Mouse (Mus musculus): ENCODE data around the gene Hist1h2ae.
"Not testable (repeated sequence)": the region's sequence is repeated elsewhere in the genome, so short reads cannot be mapped to it uniquely, and the experiment has no call there.

The Hist1h2ae gene

GRCm38 (mm10) chr13:23541497-23541896 is 29.5 kb downstream of the Hist1h2ae start:
- DNase-seq (ENCODE audit: low read depth, low spot score): no peak

- DNase-seq (ENCODE audit: low read depth, low spot score): not testable (repeated sequence)
Observed at GRCm38 (mm10) chr13:23539821-23540220, 31.2 kb downstream of the Hist1h2ae start.

GRCm38 (mm10) chr13:23538249-23538648 is 32.8 kb downstream of the Hist1h2ae start:
- no peak for DNase-seq (ENCODE audit: low read depth, low spot score)

GRCm38 (mm10) chr13:23537006-23537710 is 33.9 kb downstream of the Hist1h2ae start:
- no peak for DNase-seq (ENCODE audit: low read depth, low spot score)

- no peak for DNase-seq (ENCODE audit: low read depth, low spot score)
Observed at GRCm38 (mm10) chr13:23536076-23536822, 34.8 kb downstream of the Hist1h2ae start.

GRCm38 (mm10) chr13:23535137-23536075 is 35.6 kb downstream of the Hist1h2ae start, which contains the start of gene Hist1h3g:
Gene Hist1h3g (plus strand): TSS chr13:23535422.
- peak; percentile 91 for DNase-seq (ENCODE audit: low read depth, low spot score)

GRCm38 (mm10) chr13:23534368-23535131 is 36.5 kb downstream of the Hist1h2ae start:
- DNase-seq (ENCODE audit: low read depth, low spot score): no peak

GRCm38 (mm10) chr13:23533560-23534367 is 37.3 kb downstream of the Hist1h2ae start, which contains the start of gene Hist1h2af:
Gene Hist1h2af (plus strand): TSS chr13:23533906.
- DNase-seq (ENCODE audit: low read depth, low spot score): peak; percentile 80

GRCm38 (mm10) chr13:23532262-23533075 is 38.6 kb downstream of the Hist1h2ae start:
- DNase-seq (ENCODE audit: low read depth, low spot score): peak; percentile 20

- peak; percentile 96 for DNase-seq (ENCODE audit: low read depth, low spot score)
Observed at GRCm38 (mm10) chr13:23530901-23531875, 39.8 kb downstream of the Hist1h2ae start, which contains the start of gene Hist1h4h. Gene Hist1h4h (plus strand): TSS chr13:23531050.

- DNase-seq (ENCODE audit: low read depth, low spot score): peak; percentile 86
Observed at GRCm38 (mm10) chr13:23530181-23530900, 40.7 kb downstream of the Hist1h2ae start.

GRCm38 (mm10) chr13:23529480-23530165 is 41.4 kb downstream of the Hist1h2ae start:
- no peak for DNase-seq (ENCODE audit: low read depth, low spot score)

- DNase-seq (ENCODE audit: low read depth, low spot score): no peak
Observed at GRCm38 (mm10) chr13:23529005-23529404, 42.0 kb downstream of the Hist1h2ae start.

GRCm38 (mm10) chr13:23526312-23526711 is 44.7 kb downstream of the Hist1h2ae start:
- DNase-seq (ENCODE audit: low read depth, low spot score): peak; percentile 89

GRCm38 (mm10) chr13:23525901-23526300 is 45.1 kb downstream of the Hist1h2ae start:
- no peak for DNase-seq (ENCODE audit: low read depth, low spot score)

GRCm38 (mm10) chr13:23524654-23525053 is 46.4 kb downstream of the Hist1h2ae start:
- DNase-seq (ENCODE audit: low read depth, low spot score): peak; percentile 81

GRCm38 (mm10) chr13:23523976-23524375 is 47.0 kb downstream of the Hist1h2ae start:
- DNase-seq (ENCODE audit: low read depth, low spot score): no peak
